Mouse (Mus musculus): ENCODE measurements at regions not wholly inside any gene's neighbourhood (a gene's known extent, or its start where the extent isn't known, plus 50 kb on each side); places are given as distances from the start of the nearest gene placed in this dataset.

DNA sequence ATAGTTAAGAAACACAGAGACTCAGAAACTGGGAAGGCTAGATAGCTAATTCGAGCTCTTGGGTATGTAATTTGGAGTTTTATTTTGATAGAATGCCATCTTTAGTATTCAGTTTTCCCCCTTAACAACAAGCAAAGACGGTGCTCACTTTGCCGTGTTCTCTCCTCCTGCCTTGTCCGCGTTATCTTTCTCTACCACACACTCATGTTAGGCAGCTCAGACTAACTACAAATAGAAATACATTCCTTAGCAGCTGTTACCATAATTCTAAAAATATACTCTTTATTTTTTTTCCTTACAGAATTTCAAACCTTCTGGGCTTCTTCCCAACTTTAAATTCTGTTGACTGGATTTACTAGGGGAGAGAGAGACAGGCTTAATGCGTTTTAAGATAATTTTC, 97.5 kb upstream of the Gk2 start:
- no peak for DNase-seq (ENCODE audit: low spot score in 2 of 2)
- TF ChIP-seq CTCF (conservative IDR thresholded peaks at IDR 0.05) = no peak
- no peak overlapping the region for H3K4me3 ChIP-seq
- H3K27ac ChIP-seq = no peak overlapping the region

DNA sequence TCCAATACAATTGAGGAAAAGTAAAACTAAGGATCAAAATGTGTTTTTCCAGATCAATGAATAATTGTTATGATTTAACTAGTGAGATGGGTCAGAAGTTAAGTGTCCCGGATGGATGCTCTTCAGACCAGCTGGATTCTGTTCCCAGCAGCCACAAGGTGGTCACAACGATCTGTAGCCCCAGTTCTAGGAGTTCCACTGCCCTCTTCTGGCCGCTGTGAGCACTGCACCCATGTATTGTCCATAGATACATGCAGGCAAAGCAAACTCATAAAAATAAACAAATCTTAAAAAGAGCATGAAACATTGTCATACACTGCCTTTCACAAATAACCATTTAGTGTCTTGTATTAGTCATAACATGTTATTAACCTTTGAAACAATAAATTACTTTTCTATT, 96.3 kb upstream of the Gk2 start:
- no peak for DNase-seq (ENCODE audit: low spot score in 2 of 2)
- peak; percentile 67 for TF ChIP-seq CTCF (conservative IDR thresholded peaks at IDR 0.05)
- no peak overlapping the region for H3K27ac ChIP-seq
- no peak overlapping the region for H3K4me3 ChIP-seq

DNA sequence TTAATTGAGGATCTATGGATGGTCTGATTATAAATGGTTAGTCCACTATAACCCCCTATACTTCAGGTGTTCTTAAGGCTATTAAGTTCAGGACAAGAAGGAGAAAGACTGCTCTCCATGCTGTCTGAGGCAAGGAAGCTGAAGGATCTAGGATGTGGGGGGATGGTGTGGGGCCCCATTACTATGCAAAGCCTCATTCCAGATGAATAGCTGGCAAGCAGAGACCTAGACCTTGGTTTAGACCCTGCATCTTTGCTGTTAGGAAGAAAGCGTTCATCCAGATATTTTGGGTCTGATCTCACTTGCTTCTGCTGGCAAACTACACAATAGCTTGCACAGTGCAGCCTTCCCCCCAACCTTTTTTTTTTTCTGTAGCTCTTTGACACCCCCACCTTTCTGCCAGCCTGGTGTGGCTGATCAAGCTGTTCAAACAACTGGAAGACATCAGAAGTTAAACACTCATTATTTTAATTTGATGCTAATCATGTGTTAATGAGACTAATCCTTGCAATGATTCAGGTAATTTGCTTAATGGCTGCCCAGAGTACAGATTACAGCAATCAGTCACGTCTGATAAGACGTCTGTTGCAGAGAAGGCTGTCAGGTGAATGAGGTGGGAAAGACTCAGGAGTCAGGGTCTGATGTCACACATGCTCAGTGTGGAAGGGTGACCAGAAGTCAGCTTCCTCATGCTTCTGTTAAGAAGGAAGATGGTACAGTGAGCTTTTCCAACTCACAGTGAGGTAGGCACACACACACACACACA, 80.9 kb upstream of the Gk2 start:
- TF ChIP-seq CTCF (conservative IDR thresholded peaks at IDR 0.05) = no peak

DNA sequence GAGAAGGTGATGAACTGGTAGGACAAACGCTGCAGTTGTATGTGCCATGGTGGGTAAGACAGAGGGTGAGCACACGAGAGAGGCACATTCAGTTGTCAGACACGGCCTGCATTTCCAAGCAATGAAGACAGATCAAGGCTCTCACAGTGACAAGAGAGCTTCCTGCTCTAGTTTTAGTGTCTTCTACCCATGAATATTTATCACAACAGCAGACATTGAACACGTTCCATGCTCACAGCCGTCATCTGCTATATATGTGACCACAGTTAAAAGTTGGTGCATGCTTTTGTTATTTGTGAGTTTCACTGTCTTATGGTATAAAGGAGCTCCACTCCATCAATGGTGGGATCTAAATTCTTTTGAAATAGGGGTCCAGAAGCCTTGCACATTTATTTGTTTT, 76.9 kb upstream of the Gk2 start:
- H3K4me3 ChIP-seq = no peak overlapping the region
- no peak for TF ChIP-seq CTCF (conservative IDR thresholded peaks at IDR 0.05)
- no peak for DNase-seq (ENCODE audit: low spot score in 2 of 2)
- no peak overlapping the region for H3K27ac ChIP-seq

More for the DNA sequence above, 80.9 kb upstream of the Gk2 start:
- Histone ChIP-seq H3K4me3 (no peak overlapping the region), H3K27ac (no peak overlapping the region)
- no peak for DNase-seq (ENCODE audit: low spot score in 2 of 2)

DNA sequence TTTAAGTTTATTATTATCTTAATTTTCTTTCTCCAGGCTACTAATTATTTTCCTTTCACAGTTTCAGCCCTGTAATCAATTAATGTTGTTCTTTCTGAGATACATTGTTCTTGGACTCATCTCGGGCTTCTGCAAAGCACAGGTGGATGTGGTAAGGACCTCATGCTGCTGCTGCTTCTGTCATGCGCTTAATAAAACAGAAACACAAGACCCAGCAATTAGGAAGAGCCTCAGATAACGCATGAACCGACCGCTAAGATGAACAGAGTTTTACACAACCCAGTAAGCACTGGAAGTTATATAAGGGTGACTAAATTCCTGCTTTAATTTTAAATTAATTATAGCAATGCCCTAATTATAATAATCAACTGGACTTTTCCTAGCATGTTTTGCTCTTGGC, 70.7 kb upstream of the Gk2 start:
- H3K27ac ChIP-seq = no peak overlapping the region
- DNase-seq (ENCODE audit: low spot score in 2 of 2) = no peak
- H3K4me3 ChIP-seq = no peak overlapping the region
- no peak for TF ChIP-seq CTCF (conservative IDR thresholded peaks at IDR 0.05)

All from layer of hippocampus, adult 2 months (tissue).